Mouse (Mus musculus) embryo, embryonic 10 days (tissue): ENCODE measurements at regions not wholly inside any gene's neighbourhood (a gene's known extent, or its start where the extent isn't known, plus 50 kb on each side); places are given as distances from the start of the nearest gene placed in this dataset.

Experiments
- DNase-seq: peaks from one replicate; pipeline ENCODE4 v3.0.0-alpha.2; 2015; ENCODE audit warnings: low spot score

DNA sequence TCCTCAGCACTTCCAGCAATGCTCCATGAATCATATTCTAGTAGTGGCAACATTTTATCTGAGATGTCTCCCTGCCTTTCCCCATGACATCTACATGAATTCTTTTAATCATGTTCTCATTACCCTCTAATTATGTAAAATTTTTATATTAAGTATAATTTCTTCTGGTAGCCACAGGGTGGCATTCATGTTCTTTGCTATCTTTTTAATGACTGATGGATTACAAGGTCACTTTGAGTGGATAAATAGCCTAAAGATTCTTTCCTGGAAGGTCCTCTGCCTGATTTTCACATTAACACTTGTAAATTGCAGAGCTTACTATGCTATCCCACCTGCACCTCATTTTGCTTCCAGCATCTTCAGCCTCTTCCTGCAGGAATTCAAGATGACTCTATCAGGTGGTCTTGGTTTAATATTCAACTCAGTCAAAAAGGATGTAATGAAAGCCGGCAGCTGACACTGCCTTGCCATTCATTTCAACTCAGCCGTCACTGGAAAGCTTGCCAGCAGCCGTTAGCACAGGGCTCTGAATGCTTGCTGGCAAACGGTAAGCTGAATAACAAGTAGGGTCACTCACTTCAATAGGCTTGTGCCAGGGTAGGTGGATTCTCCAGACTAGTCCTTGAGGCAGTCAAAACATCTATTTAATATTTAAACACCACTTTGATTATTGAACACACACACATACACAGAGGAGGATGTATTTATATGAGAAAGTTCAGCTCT is 97.0 kb upstream of the Fshr start:
- DNase-seq, result no peak

DNA sequence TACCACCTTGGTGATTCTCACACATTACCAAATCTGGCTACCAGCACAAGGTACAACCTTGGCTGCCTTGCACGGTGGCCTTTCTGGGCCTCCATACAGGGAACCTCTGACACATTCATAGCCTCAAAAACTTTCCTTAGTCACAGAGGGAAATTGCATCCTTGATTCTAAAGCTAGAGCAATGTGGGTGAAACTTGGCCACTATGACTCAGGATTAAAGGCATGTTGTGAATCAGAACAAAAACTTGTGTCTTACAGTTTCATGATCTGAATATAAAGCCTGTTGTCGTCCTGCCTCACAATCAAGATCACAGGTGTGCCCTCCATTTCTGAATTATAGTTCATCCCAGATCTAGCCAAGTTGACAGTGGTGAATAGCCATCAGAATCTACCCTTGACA is 80.8 kb upstream of the Fshr start:
- no peak for DNase-seq

DNA sequence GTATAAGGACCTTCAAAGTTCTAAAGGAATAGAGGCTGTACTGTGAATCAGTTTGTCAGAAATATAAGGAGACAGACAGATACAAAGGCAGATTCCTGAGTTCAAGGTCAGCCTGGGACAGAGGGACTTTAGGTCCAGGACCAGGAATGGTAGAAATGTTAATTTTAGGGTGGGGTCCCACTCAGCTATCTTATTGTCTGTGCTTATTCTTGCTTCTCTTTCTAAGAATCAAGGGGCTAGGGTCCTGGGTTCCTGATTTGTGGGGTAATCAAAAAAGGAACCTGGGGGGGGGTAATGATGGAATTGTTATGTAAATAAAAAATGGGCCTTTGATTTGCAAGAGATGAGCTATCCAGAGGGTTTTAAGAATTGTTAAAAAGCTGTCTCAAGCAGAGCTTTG is 71.7 kb upstream of the Fshr start:
- no peak for DNase-seq

DNA sequence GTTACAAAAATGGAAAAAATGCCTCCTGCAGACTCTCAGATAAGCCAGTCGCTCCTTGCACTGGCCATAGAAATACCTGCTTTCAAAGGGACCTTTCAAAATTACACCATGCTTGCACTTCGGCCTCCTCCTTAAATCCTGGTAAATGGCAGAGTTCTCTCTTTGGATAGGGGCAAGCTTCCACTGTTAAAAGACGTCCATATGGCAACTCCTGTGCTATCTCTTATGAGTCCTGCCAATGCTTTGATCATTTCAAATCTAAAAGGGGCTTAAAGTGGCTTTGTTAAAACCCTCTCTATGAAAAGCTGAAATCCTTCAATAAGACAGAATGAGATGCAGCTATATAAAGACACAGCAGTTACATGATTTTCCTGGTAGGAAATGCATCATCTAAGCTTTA is 55.2 kb upstream of the Fshr start:
- DNase-seq, result no peak

DNA sequence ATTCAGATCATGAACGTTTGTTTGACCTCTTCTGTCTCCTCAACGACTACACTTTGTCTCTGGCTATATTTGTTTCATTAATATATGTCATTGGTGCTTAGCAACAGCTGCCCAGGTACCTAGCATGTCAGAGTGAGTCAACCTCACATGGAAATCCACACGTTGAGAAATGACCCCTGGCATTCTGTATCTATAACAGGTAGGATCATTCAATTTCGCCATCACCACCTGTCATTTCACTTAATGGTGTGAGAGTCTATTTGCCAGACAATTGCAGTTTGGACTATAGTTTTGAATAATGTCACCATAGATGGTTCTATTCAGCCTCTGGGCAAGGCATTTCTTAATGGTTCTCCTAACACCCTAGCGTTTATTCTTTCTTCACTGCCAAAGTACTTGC is 50.3 kb upstream of the Fshr start:
- DNase-seq, result no peak
